Mouse (Mus musculus): ENCODE measurements around the gene Dusp15. TPM values are rescaled to one million over a fixed set of nuclear protein-coding genes. Genes with fewer than 3 reads are reported as not detected.

Dusp15 gene
- polyA plus RNA-seq, 1 experiment from 2014 or later, result 7.2 TPM

DNA sequence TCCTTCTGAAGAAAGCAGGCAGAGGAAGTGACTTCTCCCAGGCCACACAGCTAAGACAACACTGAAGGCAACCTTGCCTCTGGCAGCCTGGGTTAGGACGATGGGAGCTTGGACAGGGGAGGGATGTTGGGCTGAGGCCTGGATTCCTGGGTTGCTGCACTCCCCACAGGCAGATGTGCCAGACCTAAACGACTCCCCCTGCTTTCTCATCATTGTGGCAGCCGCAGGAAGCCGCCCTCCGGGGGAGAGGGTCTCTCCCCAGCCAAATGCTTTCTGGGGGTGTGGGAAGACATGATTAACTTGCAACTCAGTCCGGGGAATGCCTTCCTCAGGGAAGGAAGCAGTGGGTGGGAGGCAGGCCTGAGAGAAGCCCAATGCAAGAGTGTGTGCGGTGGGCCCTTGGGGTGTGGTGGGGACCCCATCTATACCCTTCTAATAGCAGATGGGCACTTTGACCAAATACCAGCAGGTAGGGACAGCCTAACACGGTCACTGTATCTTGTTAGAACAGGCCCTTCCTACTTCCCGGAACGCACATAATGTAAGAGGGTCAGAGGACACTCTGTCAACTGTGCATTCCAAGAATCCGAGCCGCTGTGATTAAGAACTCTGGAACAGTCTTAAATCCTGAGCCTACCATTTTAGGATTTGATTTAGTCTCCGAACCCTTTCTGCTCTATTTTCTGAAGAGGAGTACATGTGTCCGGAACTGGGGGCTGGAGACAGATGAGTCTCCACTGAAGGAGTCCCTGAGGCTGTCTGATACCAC lies 23.1 kb downstream of the Dusp15 start:
- Histone ChIP-seq H3K36me3 (no peaks in the 10 kb centered on the region), H3K4me3 (no peak overlapping the region), H3K9ac (peak overlapping the region; percentile 15; the same call in 1 of the 2 replicates), H3K27ac (no peak overlapping the region), H3K4me2 (no peak overlapping the region), H3K9me3 (no peaks in the 10 kb centered on the region), H3K4me1 (replicated peaks) (peaks cover 10% of the 10 kb centered on the region), H3K27me3 (no peaks in the 10 kb centered on the region)
- WGBS, result 58% methylated on average over 14 of the region's 14 CpGs
- no peak for ATAC-seq (ENCODE audit: low FRiP score)

DNA sequence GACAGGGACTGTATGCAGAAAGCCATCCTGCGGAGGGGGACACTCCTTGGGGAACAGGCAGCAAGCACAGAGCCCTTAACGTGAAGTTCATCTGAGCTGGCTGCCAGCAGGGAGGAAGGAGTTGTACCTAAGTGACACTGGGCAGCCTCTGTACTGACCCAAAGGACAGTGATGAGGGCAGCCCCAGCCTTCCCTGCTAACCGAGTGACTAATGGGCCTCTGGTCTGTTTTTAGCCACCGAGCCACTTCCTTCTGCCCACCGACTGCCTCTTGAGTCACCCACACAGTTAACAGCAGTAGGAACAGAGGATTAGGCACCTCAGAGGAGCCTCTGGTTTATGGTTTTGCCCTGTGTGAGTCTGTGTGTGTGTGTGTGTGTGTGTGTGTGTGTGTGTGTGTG lies 24.1 kb downstream of the Dusp15 start:
- Histone ChIP-seq H3K27ac (no peak overlapping the region), H3K4me1 (replicated peaks) (peaks cover 12% of the 10 kb centered on the region), H3K4me2 (no peak overlapping the region), H3K4me3 (no peak overlapping the region), H3K27me3 (no peaks in the 10 kb centered on the region), H3K9ac (no peak overlapping the region), H3K9me3 (no peaks in the 10 kb centered on the region), H3K36me3 (no peaks in the 10 kb centered on the region)
- ATAC-seq (ENCODE audit: low FRiP score), result no peak
- WGBS, result 71% methylated on average over 5 of the region's 5 CpGs

- Histone ChIP-seq H3K9ac (no peak overlapping the region), H3K27me3 (no peaks in the 10 kb centered on the region), H3K4me3 (no peak overlapping the region), H3K4me2 (no peak overlapping the region), H3K36me3 (no peaks in the 10 kb centered on the region), H3K9me3 (no peaks in the 10 kb centered on the region), H3K4me1 (replicated peaks) (peaks cover 15% of the 10 kb centered on the region), H3K27ac (no peak overlapping the region)
- no peak for ATAC-seq (ENCODE audit: low FRiP score)
- WGBS, result 70% methylated on average over 9 of the region's 9 CpGs
Measured at GRCm38 (mm10) chr2:152926896-152927295, 24.6 kb downstream of the Dusp15 start.

GRCm38 (mm10) chr2:152925189-152925872 lies 26.2 kb downstream of the Dusp15 start:
- Histone ChIP-seq H3K9me3 (no peaks in the 10 kb centered on the region), H3K4me1 (replicated peaks) (peaks cover 14% of the 10 kb centered on the region), H3K4me2 (no peak overlapping the region), H3K4me3 (no peak overlapping the region), H3K9ac (no peak overlapping the region; the same call in 1 of the 2 replicates), H3K27me3 (no peaks in the 10 kb centered on the region), H3K36me3 (no peaks in the 10 kb centered on the region), H3K27ac (no peak overlapping the region)
- no peak for ATAC-seq (ENCODE audit: low FRiP score)
- 63% methylated on average over 11 of the region's 11 CpGs for WGBS

DNA sequence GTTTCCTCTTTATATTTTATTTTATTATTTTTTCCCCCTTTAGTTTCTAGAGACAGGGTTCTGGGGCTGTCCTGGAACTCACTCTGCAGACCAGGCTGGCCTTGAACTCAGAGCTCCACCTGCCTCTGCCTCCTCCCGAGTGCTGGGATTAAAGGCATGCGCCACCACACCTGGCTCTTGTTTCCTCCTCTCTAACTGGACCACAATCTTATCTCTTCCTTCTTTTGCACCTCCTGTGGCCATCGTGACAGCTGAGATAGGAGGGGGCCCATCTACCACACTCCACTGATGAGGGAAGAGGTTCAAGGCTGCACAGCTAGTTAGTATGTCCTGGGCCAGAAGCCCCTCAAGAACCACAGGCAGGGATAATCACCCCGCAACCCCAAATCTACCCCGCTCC lies 27.0 kb downstream of the Dusp15 start:
- 91% methylated on average over 5 of the region's 5 CpGs for WGBS

GRCm38 (mm10) chr2:152924128-152924527 lies 27.4 kb downstream of the Dusp15 start:
- no peak for ATAC-seq (ENCODE audit: low FRiP score)
- H3K27ac ChIP-seq, result no peak overlapping the region
- WGBS, result 46% methylated on average over 8 of the region's 8 CpGs
- no peak overlapping the region for H3K4me3 ChIP-seq
- no peaks in the 10 kb centered on the region for H3K9me3 ChIP-seq
- no peak overlapping the region for H3K4me2 ChIP-seq
- H3K4me1 ChIP-seq (replicated peaks), result peaks cover 10% of the 10 kb centered on the region
- no peak overlapping the region for H3K9ac ChIP-seq
- no peaks in the 10 kb centered on the region for H3K27me3 ChIP-seq
- H3K36me3 ChIP-seq, result no peaks in the 10 kb centered on the region

More for the DNA sequence above, 27.0 kb downstream of the Dusp15 start:
- H3K27me3 ChIP-seq, result no peaks in the 10 kb centered on the region
- no peak for ATAC-seq (ENCODE audit: low FRiP score)
- H3K4me3 ChIP-seq, result no peak overlapping the region
- H3K4me2 ChIP-seq, result no peak overlapping the region
- H3K36me3 ChIP-seq, result no peaks in the 10 kb centered on the region
- peaks cover 10% of the 10 kb centered on the region for H3K4me1 ChIP-seq (replicated peaks)
- no peaks in the 10 kb centered on the region for H3K9me3 ChIP-seq
- H3K27ac ChIP-seq, result no peak overlapping the region
- no peak overlapping the region for H3K9ac ChIP-seq

GRCm38 (mm10) chr2:152923621-152924020 lies 27.9 kb downstream of the Dusp15 start:
- ATAC-seq (ENCODE audit: low FRiP score), result no peak
- peaks cover 10% of the 10 kb centered on the region for H3K4me1 ChIP-seq (replicated peaks)
- H3K27ac ChIP-seq, result no peak overlapping the region
- H3K27me3 ChIP-seq, result no peaks in the 10 kb centered on the region
- H3K9me3 ChIP-seq, result no peaks in the 10 kb centered on the region
- WGBS, result 68% methylated on average over 3 of the region's 3 CpGs
- no peak overlapping the region for H3K4me3 ChIP-seq
- H3K36me3 ChIP-seq, result no peaks in the 10 kb centered on the region
- H3K9ac ChIP-seq, result no peak overlapping the region
- H3K4me2 ChIP-seq, result no peak overlapping the region

DNA sequence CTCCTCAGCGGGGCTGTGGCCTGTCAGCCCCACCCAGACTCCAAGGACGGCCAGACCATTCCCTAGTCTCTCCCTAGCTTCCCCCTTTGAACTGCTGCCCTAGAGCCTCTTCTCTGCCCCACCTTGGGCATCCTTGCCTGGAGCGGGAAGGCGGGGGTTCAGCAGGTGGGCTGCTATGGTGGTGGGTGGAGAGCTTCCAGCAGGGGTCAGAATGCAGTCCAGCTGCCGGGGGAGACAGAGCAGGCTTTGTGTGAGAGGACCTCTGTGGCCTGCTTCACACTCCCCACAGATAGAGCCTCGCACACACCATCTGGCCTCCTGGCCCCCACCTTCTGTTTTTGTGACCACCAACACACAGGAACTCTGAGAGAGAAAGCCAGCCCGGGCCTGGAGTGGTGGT lies 29.1 kb downstream of the Dusp15 start:
- Histone ChIP-seq H3K9ac (no peak overlapping the region), H3K4me2 (no peak overlapping the region), H3K4me1 (replicated peaks) (peaks cover 13% of the 10 kb centered on the region), H3K36me3 (no peaks in the 10 kb centered on the region), H3K9me3 (no peaks in the 10 kb centered on the region), H3K27me3 (peaks cover 2% of the 10 kb centered on the region), H3K27ac (no peak overlapping the region), H3K4me3 (no peak overlapping the region)
- WGBS, result 33% methylated on average over 7 of the region's 7 CpGs
- ATAC-seq (ENCODE audit: low FRiP score), result 0 out of 2 replicates have a peak, but pooled peaks have one; percentile 41

DNA sequence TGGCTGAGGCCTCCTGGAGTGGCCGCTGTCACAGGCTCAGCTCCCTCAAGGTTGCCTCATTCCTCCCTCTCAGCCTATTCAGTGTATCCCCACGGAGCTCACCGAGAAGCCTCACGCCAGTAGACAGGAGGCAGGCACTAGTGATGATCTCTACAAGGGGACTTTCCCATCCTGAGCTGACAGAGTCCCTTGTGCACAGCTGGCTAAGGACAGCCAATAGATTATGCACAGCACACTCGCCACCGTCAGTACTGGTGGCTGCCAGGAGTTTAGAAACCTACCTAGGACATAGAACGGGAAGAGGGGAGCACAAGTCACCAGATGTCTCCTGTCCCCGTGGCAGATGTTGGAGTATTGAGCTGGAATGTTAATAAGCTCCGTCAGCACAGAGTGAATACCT lies 33.8 kb downstream of the Dusp15 start:
- no peaks in the 10 kb centered on the region for H3K36me3 ChIP-seq
- no peak overlapping the region for H3K4me3 ChIP-seq
- H3K4me1 ChIP-seq (replicated peaks), result peaks cover 12% of the 10 kb centered on the region
- H3K27me3 ChIP-seq, result peaks cover 30% of the 10 kb centered on the region
- H3K4me2 ChIP-seq, result no peak overlapping the region
- H3K9me3 ChIP-seq, result no peaks in the 10 kb centered on the region
- 59% methylated on average over 9 of the region's 9 CpGs for WGBS
- H3K9ac ChIP-seq, result no peak overlapping the region
- no peak for ATAC-seq (ENCODE audit: low FRiP score)
- H3K27ac ChIP-seq, result no peak overlapping the region

GRCm38 (mm10) chr2:152916111-152916510 lies 35.4 kb downstream of the Dusp15 start:
- no peaks in the 10 kb centered on the region for H3K36me3 ChIP-seq
- H3K9me3 ChIP-seq, result no peaks in the 10 kb centered on the region
- ATAC-seq (ENCODE audit: low FRiP score), result no peak
- H3K27ac ChIP-seq, result no peak overlapping the region
- no peak overlapping the region for H3K4me2 ChIP-seq
- peaks cover 10% of the 10 kb centered on the region for H3K4me1 ChIP-seq (replicated peaks)
- no peak overlapping the region for H3K4me3 ChIP-seq
- WGBS, result 59% methylated on average over 5 of the region's 5 CpGs
- peaks cover 45% of the 10 kb centered on the region for H3K27me3 ChIP-seq
- H3K9ac ChIP-seq, result no peak overlapping the region

GRCm38 (mm10) chr2:152915453-152915852 lies 36.0 kb downstream of the Dusp15 start:
- WGBS, result 61% methylated on average over 4 of the region's 4 CpGs
- ATAC-seq (ENCODE audit: low FRiP score), result no peak
- no peak overlapping the region for H3K4me2 ChIP-seq
- no peak overlapping the region for H3K4me3 ChIP-seq
- no peaks in the 10 kb centered on the region for H3K9me3 ChIP-seq
- peaks cover 52% of the 10 kb centered on the region for H3K27me3 ChIP-seq
- H3K4me1 ChIP-seq (replicated peaks), result peaks cover 13% of the 10 kb centered on the region
- no peak overlapping the region for H3K9ac ChIP-seq
- H3K36me3 ChIP-seq, result no peaks in the 10 kb centered on the region
- H3K27ac ChIP-seq, result no peak overlapping the region

DNA sequence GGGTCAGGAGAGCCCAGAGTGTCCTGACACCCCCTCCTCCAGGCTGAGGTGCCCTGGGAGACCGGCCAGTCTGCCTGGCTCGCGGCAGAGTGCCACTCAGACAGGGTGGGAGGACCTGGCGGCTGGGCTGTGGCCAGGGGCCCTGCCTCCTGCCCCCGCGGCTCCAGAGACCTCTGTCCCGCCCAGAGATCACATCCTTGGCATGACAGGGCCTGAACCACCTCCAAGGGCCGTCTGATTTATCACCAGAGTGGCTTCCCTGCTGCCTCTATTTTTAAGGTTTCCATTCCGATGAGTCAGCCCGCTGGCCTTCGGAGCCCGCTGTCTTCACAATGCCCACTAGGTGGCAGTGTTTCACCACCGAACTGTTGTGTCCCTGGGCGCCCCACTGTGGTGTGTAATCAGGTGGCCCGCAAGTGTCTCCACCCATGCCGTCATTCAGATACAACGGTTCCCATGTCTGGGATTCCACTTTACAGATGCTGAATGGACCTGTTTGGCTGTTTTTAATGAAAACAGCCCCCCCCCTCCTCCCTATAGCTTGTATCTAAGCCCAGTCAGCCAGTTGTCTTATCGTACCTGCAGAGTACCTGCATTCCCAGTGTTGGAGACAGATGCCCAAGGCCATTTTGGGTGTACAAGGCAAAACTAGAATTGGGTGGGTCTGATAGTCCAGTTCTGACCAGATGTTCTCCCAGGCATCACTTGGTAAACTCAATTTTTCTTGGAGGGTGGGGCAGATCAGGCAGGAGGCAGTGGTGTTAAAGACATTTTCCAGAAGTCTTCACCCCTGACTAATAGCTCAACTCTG lies 37.0 kb downstream of the Dusp15 start:
- Histone ChIP-seq H3K4me3 (peak overlapping the region; percentile 25; the same call in 1 of the 2 replicates), H3K27me3 (peaks cover 57% of the 10 kb centered on the region)

More for the DNA sequence above, 37.0 kb downstream of the Dusp15 start:
- Histone ChIP-seq H3K4me2 (peak overlapping the region; percentile 51), H3K4me1 (replicated peaks) (peaks cover 13% of the 10 kb centered on the region), H3K9me3 (no peaks in the 10 kb centered on the region), H3K27ac (no peak overlapping the region), H3K9ac (peak overlapping the region; percentile 65), H3K36me3 (no peaks in the 10 kb centered on the region)
- WGBS, result 2% methylated on average over 17 of the region's 18 CpGs
- peak; percentile 80 for ATAC-seq (ENCODE audit: low FRiP score)
